Mouse (Mus musculus) G1E-ER4 (cell line): Measurements from ENCODE around the gene Plet1. TPM values are rescaled to one million over a fixed set of nuclear protein-coding genes. Genes with fewer than 3 reads are reported as not detected.

Source experiments
- GATA1 ChIP-seq: IDR thresholded peaks from one replicate; pipeline ENCODE4 v1.8.0; 2012; ENCODE audit warnings: low read length, inconsistent platforms
- polyA plus RNA-seq: library from polyadenylated mRNA; stranded (reverse); fragments of >175 nt; gene quantifications from 2 replicates; pipeline ENCODE4 v1.2.3, GENCODE M21; 2012

Plet1 gene
- polyA plus RNA-seq, 1 experiment = not detected

DNA sequence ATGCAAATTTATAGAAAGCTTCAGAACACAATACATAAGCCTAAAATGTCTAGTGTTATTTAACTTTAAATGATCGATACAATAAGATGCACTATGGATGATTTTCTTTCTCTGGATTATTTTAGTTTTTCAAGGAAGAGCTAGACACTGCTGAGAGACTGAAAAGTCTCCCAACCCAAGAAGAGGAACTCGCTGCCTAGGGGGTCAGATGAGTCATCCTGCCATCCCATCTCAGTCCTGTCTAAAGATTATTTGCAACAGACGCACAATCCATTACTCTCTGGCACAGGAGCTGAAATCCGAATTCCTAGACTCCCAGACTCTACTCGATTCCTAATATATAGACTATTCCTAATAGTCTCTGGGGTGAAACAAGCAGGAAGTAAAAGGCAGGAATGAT lies 57.9 kb downstream of the Plet1 start:
- TF ChIP-seq GATA1 = no peak

DNA sequence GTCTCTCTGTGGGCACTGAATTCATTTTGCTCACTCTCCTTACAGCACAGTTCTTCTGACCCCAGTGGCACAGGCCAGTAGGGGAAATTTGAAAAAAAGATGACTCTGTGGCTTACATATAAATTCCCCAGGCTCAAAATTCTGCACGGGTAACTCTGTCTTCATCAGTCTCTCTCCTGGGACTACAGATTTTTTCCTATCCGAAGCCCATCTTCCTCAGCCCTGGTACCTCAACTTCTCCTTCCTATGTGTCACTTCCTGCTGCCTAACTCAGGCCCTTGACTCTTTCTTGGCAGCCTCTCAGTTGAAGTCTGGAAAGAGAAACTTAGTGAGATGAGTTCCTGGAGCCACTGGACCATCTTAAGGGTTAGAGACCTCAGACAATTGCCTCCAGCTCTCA lies 59.2 kb downstream of the Plet1 start:
- no peak for TF ChIP-seq GATA1

DNA sequence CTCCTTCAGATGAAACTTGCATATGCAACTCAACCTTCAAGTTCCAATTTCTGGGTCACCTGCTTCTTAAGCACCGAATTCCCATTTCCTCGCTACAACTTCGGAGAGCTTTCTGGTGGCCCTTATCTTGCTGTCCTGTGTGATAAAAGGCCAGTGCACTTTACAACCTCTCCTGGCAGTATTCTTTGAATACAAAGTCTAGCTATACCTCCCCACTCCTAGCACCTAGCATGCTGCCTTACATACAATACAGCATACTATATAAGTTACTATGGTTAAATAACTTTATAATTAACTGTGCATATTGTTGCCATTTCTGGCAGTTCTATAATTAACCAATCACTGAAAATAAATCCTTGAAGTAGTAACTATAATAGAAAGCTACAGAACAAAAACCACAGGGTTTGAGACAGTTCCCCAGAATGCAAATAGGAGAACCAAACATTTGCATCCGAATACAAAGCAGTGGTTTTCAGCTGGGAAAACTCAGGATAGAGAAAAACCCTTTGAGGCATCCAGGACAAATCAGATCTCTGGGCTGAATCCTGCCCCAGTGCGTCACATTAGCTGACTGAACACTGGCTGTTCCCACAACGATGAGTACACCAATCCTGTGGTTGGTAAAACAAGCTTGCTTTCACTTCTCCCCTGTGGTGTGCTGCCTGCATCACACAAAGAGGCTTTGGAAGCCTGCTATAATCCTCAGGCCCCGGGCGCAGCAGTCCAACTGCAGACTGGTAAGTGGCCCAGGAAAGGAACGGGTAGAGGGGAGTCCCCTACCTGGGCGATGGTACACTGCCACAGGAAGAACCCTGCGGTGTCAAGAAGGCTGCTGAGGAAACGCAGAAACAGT lies 60.1 kb downstream of the Plet1 start, which contains the start of gene Il18:
Il18 (plus strand) TSS at position 587 of the 853 bp plus-strand sequence.
- no peak for TF ChIP-seq GATA1

DNA sequence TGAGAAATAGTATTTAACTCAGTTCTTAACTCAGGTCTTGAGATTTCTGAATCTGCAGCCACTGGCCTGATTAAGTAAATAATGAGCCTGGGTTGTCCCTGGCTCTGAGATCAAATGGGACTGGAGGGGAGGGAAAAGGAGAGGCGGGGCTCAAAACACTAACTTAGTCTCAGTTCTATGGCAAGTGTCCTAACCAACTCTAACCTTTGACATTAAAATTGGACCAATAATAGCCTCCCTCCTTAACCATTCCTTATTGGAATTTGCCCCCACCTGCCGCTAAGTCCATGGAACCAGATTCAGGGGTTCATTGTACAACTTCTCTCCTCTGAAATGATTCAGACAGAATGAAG lies 60.7 kb downstream of the Plet1 start, which contains the start of gene Bco2:
Bco2 (minus strand) TSS at position 88 of the 353 bp plus-strand sequence.
- no peak for TF ChIP-seq GATA1

Other genes starting within 250 kb of the Plet1 start
- gene Rpl10-ps3, start 149.6 kb upstream of the Plet1 start, polyA plus RNA-seq = 14.2 and 24.7 TPM in 2 replicates
- 6.6 and 15.4 TPM in 2 replicates for gene Pts, start 34.2 kb downstream of the Plet1 start, polyA plus RNA-seq
- not detected in 2 replicates for gene Il18, start 60.3 kb downstream of the Plet1 start, polyA plus RNA-seq
- not detected in 2 replicates for gene Bco2, start 60.7 kb downstream of the Plet1 start, polyA plus RNA-seq
- gene Tex12, start 66.8 kb downstream of the Plet1 start, polyA plus RNA-seq = not detected in 2 replicates
- gene Sdhd, start 109.3 kb downstream of the Plet1 start, polyA plus RNA-seq = 15.5 and 45.5 TPM in 2 replicates
- 13.3 and 21.0 TPM in 2 replicates for gene Timm8b, start 109.4 kb downstream of the Plet1 start, polyA plus RNA-seq
- gene Pih1d2, start 122.8 kb downstream of the Plet1 start, polyA plus RNA-seq = 0.29 and 0.44 TPM in 2 replicates
- gene Nkapd1, start 122.9 kb downstream of the Plet1 start, polyA plus RNA-seq = 9.5 and 11.1 TPM in 2 replicates
- 48.6 and 57.7 TPM in 2 replicates for gene Dlat, start 165.3 kb downstream of the Plet1 start, polyA plus RNA-seq
- gene Dixdc1, start 245.0 kb downstream of the Plet1 start, polyA plus RNA-seq = not detected in 2 replicates